Mouse (Mus musculus) small intestine, adult 2 months (tissue): ENCODE measurements at regions not wholly inside any gene's neighbourhood (a gene's known extent, or its start where the extent isn't known, plus 50 kb on each side); places are given as distances from the start of the nearest gene placed in this dataset.

Experiments used
- CTCF ChIP-seq: fragments of 200-500 bp; IDR thresholded peaks from 2 replicates; pipeline ENCODE4 v1.5.1; 2012; ENCODE audit warnings: low read depth, mild to moderate bottlenecking, control low read depth, inconsistent platforms, low read length, moderate library complexity, mixed read lengths; ENCODE audit not compliant: insufficient replicate concordance, insufficient read length; ENCODE audit errors: extremely low read depth
- POLR2A ChIP-seq: fragments of 200-500 bp; IDR thresholded peaks from 2 replicates; pipeline ENCODE4 v1.6.1; 2012; ENCODE audit warnings: low read depth, mild to moderate bottlenecking, control low read depth, inconsistent platforms, low read length, moderate library complexity

- TF ChIP-seq POLR2A (no peak), CTCF (no peak)
These were observed 72.3 kb upstream of the Tcf12 start for GRCm38 (mm10) chr9:72183925-72184324.
